Mouse (Mus musculus): ENCODE measurements at regions not wholly inside any gene's neighbourhood (a gene's known extent, or its start where the extent isn't known, plus 50 kb on each side); places are given as distances from the start of the nearest gene placed in this dataset.

- no peak overlapping the region for H3K4me3 ChIP-seq (ENCODE audit: low read depth, low read length)
- no peak overlapping the region for H3K4me2 ChIP-seq (ENCODE audit: low read length)
- no peak for DNase-seq (ENCODE audit: low spot score)
- H3K27ac ChIP-seq (ENCODE audit: low read depth) = no peak overlapping the region
- H3K9me3 ChIP-seq (ENCODE audit: control insufficient read depth, low read length) = no peaks in the 10 kb centered on the region
- 83% methylated on average over 20 of the region's 20 CpGs for WGBS
- H3K27me3 ChIP-seq (replicated peaks; ENCODE audit: control insufficient read depth, insufficient read depth, low read length) = no peaks in the 10 kb centered on the region
- no peak for ATAC-seq (replicated peaks; ENCODE audit: low FRiP score, low TSS enrichment, low read depth)
- no peak overlapping the region for H3K9ac ChIP-seq (ENCODE audit: low read length)
- H3K36me3 ChIP-seq (ENCODE audit: control insufficient read depth, insufficient read depth, low read length) = no peaks in the 10 kb centered on the region
- no peaks in the 10 kb centered on the region for H3K4me1 ChIP-seq (replicated peaks; ENCODE audit: control insufficient read depth, insufficient read depth, low read length)
Observed at GRCm38 (mm10) chr1:119255386-119256096, 166.5 kb downstream of the Inhbb start.

GRCm38 (mm10) chr1:119254928-119255327 lies 167.1 kb downstream of the Inhbb start:
- Histone ChIP-seq H3K27me3 (replicated peaks; ENCODE audit: control insufficient read depth, insufficient read depth, low read length) (no peaks in the 10 kb centered on the region), H3K4me2 (ENCODE audit: low read length) (no peak overlapping the region), H3K9ac (ENCODE audit: low read length) (no peak overlapping the region), H3K4me3 (ENCODE audit: low read depth, low read length) (no peak overlapping the region), H3K9me3 (ENCODE audit: control insufficient read depth, low read length) (no peaks in the 10 kb centered on the region), H3K36me3 (ENCODE audit: control insufficient read depth, insufficient read depth, low read length) (no peaks in the 10 kb centered on the region), H3K27ac (ENCODE audit: low read depth) (no peak overlapping the region), H3K4me1 (replicated peaks; ENCODE audit: control insufficient read depth, insufficient read depth, low read length) (no peaks in the 10 kb centered on the region)
- ATAC-seq (replicated peaks; ENCODE audit: low FRiP score, low TSS enrichment, low read depth) (no peak), DNase-seq (ENCODE audit: low spot score) (no peak)
- WGBS = 91% methylated on average over 5 of the region's 5 CpGs

GRCm38 (mm10) chr1:119253371-119253851 lies 168.6 kb downstream of the Inhbb start:
- H3K27ac ChIP-seq (ENCODE audit: low read depth) = no peak overlapping the region
- no peak overlapping the region for H3K9ac ChIP-seq (ENCODE audit: low read length)
- DNase-seq (ENCODE audit: low spot score) (no peak), ATAC-seq (replicated peaks; ENCODE audit: low FRiP score, low TSS enrichment, low read depth) (no peak)
- no peaks in the 10 kb centered on the region for H3K9me3 ChIP-seq (ENCODE audit: control insufficient read depth, low read length)
- no peaks in the 10 kb centered on the region for H3K36me3 ChIP-seq (ENCODE audit: control insufficient read depth, insufficient read depth, low read length)
- no peak overlapping the region for H3K4me3 ChIP-seq (ENCODE audit: low read depth, low read length)
- H3K27me3 ChIP-seq (replicated peaks; ENCODE audit: control insufficient read depth, insufficient read depth, low read length) = no peaks in the 10 kb centered on the region
- 71% methylated on average over 7 of the region's 7 CpGs for WGBS
- H3K4me2 ChIP-seq (ENCODE audit: low read length) = no peak overlapping the region
- H3K4me1 ChIP-seq (replicated peaks; ENCODE audit: control insufficient read depth, insufficient read depth, low read length) = no peaks in the 10 kb centered on the region

GRCm38 (mm10) chr1:119252403-119252802 lies 169.6 kb downstream of the Inhbb start:
- Histone ChIP-seq H3K4me3 (ENCODE audit: low read depth, low read length) (no peak overlapping the region), H3K27ac (ENCODE audit: low read depth) (no peak overlapping the region), H3K4me1 (replicated peaks; ENCODE audit: control insufficient read depth, insufficient read depth, low read length) (no peaks in the 10 kb centered on the region), H3K4me2 (ENCODE audit: low read length) (no peak overlapping the region), H3K36me3 (ENCODE audit: control insufficient read depth, insufficient read depth, low read length) (no peaks in the 10 kb centered on the region), H3K9me3 (ENCODE audit: control insufficient read depth, low read length) (no peaks in the 10 kb centered on the region), H3K27me3 (replicated peaks; ENCODE audit: control insufficient read depth, insufficient read depth, low read length) (no peaks in the 10 kb centered on the region), H3K9ac (ENCODE audit: low read length) (no peak overlapping the region)
- WGBS = 88% methylated on average over 6 of the region's 6 CpGs
- ATAC-seq (replicated peaks; ENCODE audit: low FRiP score, low TSS enrichment, low read depth) (no peak), DNase-seq (ENCODE audit: low spot score) (no peak)

GRCm38 (mm10) chr1:119251741-119252140 lies 170.3 kb downstream of the Inhbb start:
- DNase-seq (ENCODE audit: low spot score) (no peak), ATAC-seq (replicated peaks; ENCODE audit: low FRiP score, low TSS enrichment, low read depth) (no peak)
- Histone ChIP-seq H3K4me1 (replicated peaks; ENCODE audit: control insufficient read depth, insufficient read depth, low read length) (no peaks in the 10 kb centered on the region), H3K9me3 (ENCODE audit: control insufficient read depth, low read length) (no peaks in the 10 kb centered on the region), H3K36me3 (ENCODE audit: control insufficient read depth, insufficient read depth, low read length) (no peaks in the 10 kb centered on the region), H3K27ac (ENCODE audit: low read depth) (no peak overlapping the region), H3K4me3 (ENCODE audit: low read depth, low read length) (no peak overlapping the region), H3K27me3 (replicated peaks; ENCODE audit: control insufficient read depth, insufficient read depth, low read length) (no peaks in the 10 kb centered on the region), H3K9ac (ENCODE audit: low read length) (no peak overlapping the region), H3K4me2 (ENCODE audit: low read length) (no peak overlapping the region)
- 93% methylated on average over 5 of the region's 5 CpGs for WGBS

- no peaks in the 10 kb centered on the region for H3K4me1 ChIP-seq (replicated peaks; ENCODE audit: control insufficient read depth, insufficient read depth, low read length)
- H3K4me3 ChIP-seq (ENCODE audit: low read depth, low read length) = no peak overlapping the region
- no peaks in the 10 kb centered on the region for H3K36me3 ChIP-seq (ENCODE audit: control insufficient read depth, insufficient read depth, low read length)
- no peaks in the 10 kb centered on the region for H3K9me3 ChIP-seq (ENCODE audit: control insufficient read depth, low read length)
- 81% methylated on average over 5 of the region's 5 CpGs for WGBS
- H3K27me3 ChIP-seq (replicated peaks; ENCODE audit: control insufficient read depth, insufficient read depth, low read length) = no peaks in the 10 kb centered on the region
- no peak overlapping the region for H3K27ac ChIP-seq (ENCODE audit: low read depth)
- no peak overlapping the region for H3K4me2 ChIP-seq (ENCODE audit: low read length)
- ATAC-seq (replicated peaks; ENCODE audit: low FRiP score, low TSS enrichment, low read depth) = no peak
- DNase-seq (ENCODE audit: low spot score) = no peak
- H3K9ac ChIP-seq (ENCODE audit: low read length) = no peak overlapping the region
Observed at GRCm38 (mm10) chr1:119248776-119249495, 173.1 kb downstream of the Inhbb start.

- H3K27ac ChIP-seq (ENCODE audit: low read depth) = no peak overlapping the region
- no peaks in the 10 kb centered on the region for H3K9me3 ChIP-seq (ENCODE audit: control insufficient read depth, low read length)
- H3K4me2 ChIP-seq (ENCODE audit: low read length) = no peak overlapping the region
- H3K27me3 ChIP-seq (replicated peaks; ENCODE audit: control insufficient read depth, insufficient read depth, low read length) = no peaks in the 10 kb centered on the region
- WGBS = 72% methylated on average over 3 of the region's 3 CpGs
- H3K4me1 ChIP-seq (replicated peaks; ENCODE audit: control insufficient read depth, insufficient read depth, low read length) = no peaks in the 10 kb centered on the region
- no peak for ATAC-seq (replicated peaks; ENCODE audit: low FRiP score, low TSS enrichment, low read depth)
- no peak overlapping the region for H3K4me3 ChIP-seq (ENCODE audit: low read depth, low read length)
- DNase-seq (ENCODE audit: low spot score) = no peak
- no peaks in the 10 kb centered on the region for H3K36me3 ChIP-seq (ENCODE audit: control insufficient read depth, insufficient read depth, low read length)
- no peak overlapping the region for H3K9ac ChIP-seq (ENCODE audit: low read length)
Observed at GRCm38 (mm10) chr1:119247117-119247516, 174.9 kb downstream of the Inhbb start.

- Histone ChIP-seq H3K4me1 (replicated peaks; ENCODE audit: control insufficient read depth, insufficient read depth, low read length) (no peaks in the 10 kb centered on the region), H3K27me3 (replicated peaks; ENCODE audit: control insufficient read depth, insufficient read depth, low read length) (no peaks in the 10 kb centered on the region), H3K9ac (ENCODE audit: low read length) (no peak overlapping the region), H3K4me2 (ENCODE audit: low read length) (no peak overlapping the region), H3K27ac (ENCODE audit: low read depth) (no peak overlapping the region), H3K36me3 (ENCODE audit: control insufficient read depth, insufficient read depth, low read length) (no peaks in the 10 kb centered on the region), H3K4me3 (ENCODE audit: low read depth, low read length) (no peak overlapping the region), H3K9me3 (ENCODE audit: control insufficient read depth, low read length) (no peaks in the 10 kb centered on the region)
- ATAC-seq (replicated peaks; ENCODE audit: low FRiP score, low TSS enrichment, low read depth) = no peak
- 47% methylated on average over 10 of the region's 10 CpGs for WGBS
- DNase-seq (ENCODE audit: low spot score) = no peak
Observed at GRCm38 (mm10) chr1:119238463-119238862, 183.6 kb downstream of the Inhbb start.

GRCm38 (mm10) chr1:119236787-119237186 lies 183.4 kb upstream of the Gli2 start:
- Histone ChIP-seq H3K4me3 (ENCODE audit: low read depth, low read length) (no peak overlapping the region), H3K9ac (ENCODE audit: low read length) (no peak overlapping the region), H3K36me3 (ENCODE audit: control insufficient read depth, insufficient read depth, low read length) (no peaks in the 10 kb centered on the region), H3K27ac (ENCODE audit: low read depth) (no peak overlapping the region), H3K27me3 (replicated peaks; ENCODE audit: control insufficient read depth, insufficient read depth, low read length) (no peaks in the 10 kb centered on the region), H3K9me3 (ENCODE audit: control insufficient read depth, low read length) (no peaks in the 10 kb centered on the region), H3K4me1 (replicated peaks; ENCODE audit: control insufficient read depth, insufficient read depth, low read length) (no peaks in the 10 kb centered on the region), H3K4me2 (ENCODE audit: low read length) (no peak overlapping the region)
- DNase-seq (ENCODE audit: low spot score) (no peak), ATAC-seq (replicated peaks; ENCODE audit: low FRiP score, low TSS enrichment, low read depth) (no peak)
- 27% methylated on average over 3 of the region's 3 CpGs for WGBS
